In genomic region chr17:72895506-72895905, GRCm38 (mm10) we compare ENCODE assay signal across 21 mouse cellular contexts.
"Had no signal": no experiment of that assay in that cellular context is flagged by ENCODE, and none has a peak within 500 bp of the region (broad histone marks: within the 10 kb centered on the region; RNA-seq: fewer than 3 reads in every experiment).

No protein-coding gene starts in this region.

- H3K4me2 ChIP-seq: kidney, embryonic 15.5 days; limb, embryonic 13.5 days; liver, embryonic 15.5 days; midbrain, embryonic 12.5 days; midbrain, embryonic 15.5 days; neural tube, embryonic 13.5 days; stomach, embryonic 15.5 days had no signal

- H3K27me3 ChIP-seq: kidney, embryonic 15.5 days; limb, embryonic 13.5 days; liver, embryonic 15.5 days; midbrain, embryonic 12.5 days; midbrain, embryonic 15.5 days; neural tube, embryonic 13.5 days; stomach, embryonic 15.5 days had no signal

- ATAC-seq: midbrain, embryonic 15.5 days had no signal

- H3K9ac ChIP-seq: kidney, embryonic 15.5 days; limb, embryonic 13.5 days; liver, embryonic 15.5 days; midbrain, embryonic 12.5 days; midbrain, embryonic 15.5 days; neural tube, embryonic 13.5 days; stomach, embryonic 15.5 days had no signal

- DNase-seq: kidney, adult 8-10 months; kidney, postnatal 10 days; kidney, postnatal 36 days; layer of hippocampus, postnatal 36 days; liver; lung, adult 2 months; lung, postnatal 14 days; lung, postnatal 4 days; retina, postnatal 1 day; right cerebral cortex, postnatal 25 days; spleen, adult 18-20 months; thymus, postnatal 25 days had no signal

- H3K4me3 ChIP-seq: kidney, embryonic 15.5 days; left cerebral cortex, adult 2 months; limb, embryonic 13.5 days; liver, embryonic 15.5 days; midbrain, embryonic 12.5 days; midbrain, embryonic 15.5 days; myocyte; neural tube, embryonic 13.5 days; stomach, embryonic 15.5 days had no signal

- H3K27ac ChIP-seq: kidney, embryonic 15.5 days; left cerebral cortex, adult 2 months; limb, embryonic 13.5 days; liver, embryonic 15.5 days; midbrain, embryonic 12.5 days; midbrain, embryonic 15.5 days; neural tube, embryonic 13.5 days; stomach, embryonic 15.5 days had no signal

- H3K4me1 ChIP-seq: liver, embryonic 15.5 days; neural tube, embryonic 13.5 days; stomach, embryonic 15.5 days had no signal

- H3K36me3 ChIP-seq: kidney, embryonic 15.5 days; limb, embryonic 13.5 days; liver, embryonic 15.5 days; midbrain, embryonic 12.5 days; midbrain, embryonic 15.5 days; neural tube, embryonic 13.5 days; stomach, embryonic 15.5 days had no signal

- H3K9me3 ChIP-seq: kidney, embryonic 15.5 days; limb, embryonic 13.5 days; liver, embryonic 15.5 days; midbrain, embryonic 12.5 days; midbrain, embryonic 15.5 days; neural tube, embryonic 13.5 days; stomach, embryonic 15.5 days had no signal
